14 mouse cellular contexts compared by ENCODE assay signal in genomic region chr2:90537244-90537643, GRCm38 (mm10). TPM values are rescaled to one million over a fixed set of nuclear protein-coding genes. Genes with fewer than 3 reads are reported as not detected.
DNase-seq lines count a peak whose midpoint lies in the region; ATAC-seq lines count a peak whose summit lies in the region.
"Had no signal": no experiment of that assay in that cellular context is flagged by ENCODE, and none has a peak within 500 bp of the region (broad histone marks: within the 10 kb centered on the region; RNA-seq: fewer than 3 reads in every experiment).

No protein-coding gene starts in this region.

- intact Hi-C loops in left cerebral cortex, postnatal 4 days (cut with DNase I), result no loop called here

- peak; percentile 47 to 53 for DNase-seq in cerebellum, adult 18-20 months
- peak; percentile 52 for DNase-seq in left cerebral cortex, postnatal 4 days
- DNase-seq in left cerebral cortex, adult 11 months (ENCODE audit: low spot score), result no peak
- DNase-seq in cerebellum, postnatal 10 days, result peak; percentile 69 to 79
- DNase-seq in kidney, adult 18-20 months, result no peak
- no peak for DNase-seq in thymus, postnatal 0 days (ENCODE audit: low spot score)
- DNase-seq: adrenal gland, postnatal 14 days; gastrocnemius, postnatal 14 days; heart, postnatal 10 days; kidney, postnatal 10 days; liver had no signal

- ATAC-seq in cerebellum, adult (ENCODE audit: insufficient number of reproducible peaks, low FRiP score, low TSS enrichment), result no peak
- ATAC-seq in megakaryocyte progenitor cell, adult 5-6 weeks (replicated peaks; ENCODE audit: poor library complexity), result peak; percentile 34; the same call in 1 of the 2 replicates

RNA-seq across cellular contexts. Expression of gene Ptprj, which starts 43.2 kb away (rescaled TPM):
- total RNA-seq in left cerebral cortex, postnatal 4 days (2021), result 10 to 100 TPM; 50.8 to 51.2 TPM
- total RNA-seq in megakaryocyte progenitor cell, adult 5-6 weeks (2015), result 17.2 and 20.2 TPM in 2 replicates
- total RNA-seq in megakaryocyte progenitor cell, adult 5-6 weeks (2017), result 15.4 and 17.2 TPM in 2 replicates
- 1.6 and 1.7 TPM in 2 replicates for polyA plus RNA-seq in thymus, postnatal 0 days (2015; fragmentation: Nextera tagmentation; extraction: Ambion mirVana)
- polyA plus RNA-seq: erythroblast, embryonic 14.5 days had no signal

Comparison
In these comparisons a context has a peak if more than half of its experiments do, and no peak if none do; other contexts are left out.
1. DNase-seq: peak in cerebellum, adult 18-20 months (2 of 2), left cerebral cortex, postnatal 4 days (single experiment) and cerebellum, postnatal 10 days (2 of 2); none in left cerebral cortex, adult 11 months (single experiment), kidney, adult 18-20 months (single experiment) and thymus, postnatal 0 days (single experiment).